Mouse (Mus musculus): Measurements from ENCODE around the gene Acer1. TPM values are rescaled to one million over a fixed set of nuclear protein-coding genes. Genes with fewer than 3 reads are reported as not detected.

Gene Acer1
- total RNA-seq, 2 experiments from 2014 or later: not detected

GRCm38 (mm10) chr17:56907887-56908286 lies 74.0 kb downstream of the Acer1 start:
- DNase-seq (ENCODE audit: low spot score in 2 of 2): no peak
- intact Hi-C loops (cut with DNase I): no loop called here

GRCm38 (mm10) chr17:56907096-56907495 lies 74.8 kb downstream of the Acer1 start:
- intact Hi-C loops (cut with DNase I): no loop called here
- no peak for DNase-seq (ENCODE audit: low spot score in 2 of 2)

GRCm38 (mm10) chr17:56906166-56906565 lies 75.8 kb downstream of the Acer1 start:
- intact Hi-C loops (cut with DNase I): no loop called here
- no peak for DNase-seq (ENCODE audit: low spot score in 2 of 2)

Other genes with a start within 250 kb of the Acer1 start
- gene Nrtn, start 224.6 kb downstream of the Acer1 start, total RNA-seq (2021): 1 to 10 TPM; 2.6 to 4.5 TPM
- 10 to 100 TPM; 66.2 to 75.0 TPM for gene Dus3l, start 217.4 kb downstream of the Acer1 start, total RNA-seq (2021)
- gene Prr22, start 211.9 kb downstream of the Acer1 start, total RNA-seq (2021): under 1 TPM; 0.51 to 0.94 TPM
- gene Rfx2, start 151.1 kb downstream of the Acer1 start, total RNA-seq (2021): 1 to 10 TPM; 2.1 to 2.4 TPM
- gene Acsbg2, start 107.7 kb downstream of the Acer1 start, total RNA-seq (2021): not detected
- under 1 TPM in 1 of 2 experiments, not detected in 1; 0.18 TPM for gene 1700061G19Rik, start 106.6 kb downstream of the Acer1 start, total RNA-seq (2021)
- gene Mllt1, start 46.7 kb downstream of the Acer1 start, total RNA-seq (2021): 10 to 100 TPM; 66.8 to 67.9 TPM
- gene Clpp, start 8.2 kb upstream of the Acer1 start, total RNA-seq (2021): 10 to 100 TPM; 49.6 to 58.2 TPM
- 10 to 100 TPM; 19.9 to 26.0 TPM for gene Alkbh7, start 15.2 kb upstream of the Acer1 start, total RNA-seq (2021)
- gene Pspn, start 17.9 kb upstream of the Acer1 start, total RNA-seq (2021): not detected
- 10 to 100 TPM; 54.9 to 58.4 TPM for gene Gtf2f1, start 29.2 kb upstream of the Acer1 start, total RNA-seq (2021)
- under 1 TPM in 1 of 2 experiments, not detected in 1; 0.30 TPM for gene Gm17949, start 29.3 kb upstream of the Acer1 start, total RNA-seq (2021)
- 100 to 1,000 TPM; 116 to 117 TPM for gene Khsrp, start 49.4 kb upstream of the Acer1 start, total RNA-seq (2021)
- not detected for gene Slc25a41, start 59.5 kb upstream of the Acer1 start, total RNA-seq (2021)
- gene Crb3, start 77.0 kb upstream of the Acer1 start, total RNA-seq (2021): 1 to 10 TPM in 1 of 2 experiments, not detected in 1; 1.6 TPM
- 100 to 1,000 TPM; 361 to 364 TPM for gene Slc25a23, start 77.7 kb upstream of the Acer1 start, total RNA-seq (2021)
- 1 to 10 TPM; 1.8 to 1.9 TPM for gene Dennd1c, start 96.4 kb upstream of the Acer1 start, total RNA-seq (2021)
- 100 to 1,000 TPM; 671 to 695 TPM for gene Tubb4a, start 105.7 kb upstream of the Acer1 start, total RNA-seq (2021)
- under 1 TPM; 0.26 to 0.42 TPM for gene Tnfsf9, start 123.2 kb upstream of the Acer1 start, total RNA-seq (2021)
- not detected for gene Cd70, start 167.7 kb upstream of the Acer1 start, total RNA-seq (2021)
- not detected for gene Tnfsf14, start 212.1 kb upstream of the Acer1 start, total RNA-seq (2021)
- gene C3, start 246.0 kb upstream of the Acer1 start, total RNA-seq (2021): under 1 TPM; 0.46 to 0.53 TPM

Data from left cerebral cortex, postnatal 14 days (tissue).